Mouse (Mus musculus) heart, postnatal 10 days (tissue): ENCODE data around the gene Spats2l. TPM values are rescaled to one million over a fixed set of nuclear protein-coding genes. Genes with fewer than 3 reads are reported as not detected.

Experiments
- DNase-seq, 2 experiments: peaks; one replicate each; pipeline ENCODE4 v3.0.0; 2021
- intact Hi-C: fragments of 180-260 bp; cut with DNase I; formaldehyde crosslinking; loops from one replicate; pipeline ENCODE4 v1.15.1; 2025
- total RNA-seq, 2 experiments: library from RNA; stranded (reverse); gene quantifications; 2 replicates each; pipeline ENCODE4 v1.2.3; 2021

The Spats2l gene
- 10 to 100 TPM; 21.3 to 25.2 TPM for total RNA-seq

GRCm38 (mm10) chr1:57774001-57774667 is at the start of gene Spats2l:
Gene Spats2l (plus strand): TSS chr1:57774162.
- DNase-seq = peak; percentile 48 to 63
- intact Hi-C loops = loop anchor here (2.0 to 5.0 kb wide), 2 partner anchors 78 to 345 kb away; no protein-coding TSS in a partner anchor

GRCm38 (mm10) chr1:57725268-57725667 is 48.7 kb upstream of the Spats2l start:
- no peak for DNase-seq
- intact Hi-C loops = no loop called here

GRCm38 (mm10) chr1:57735877-57736276 is 38.1 kb upstream of the Spats2l start:
- DNase-seq = peak in 1 of 2 experiments; percentile 4
- intact Hi-C loops = no loop called here

GRCm38 (mm10) chr1:57741740-57742139 is 32.2 kb upstream of the Spats2l start:
- intact Hi-C loops = no loop called here
- peak; percentile 6 to 7 for DNase-seq

GRCm38 (mm10) chr1:57742266-57742665 is 31.7 kb upstream of the Spats2l start:
- intact Hi-C loops = no loop called here

GRCm38 (mm10) chr1:57751781-57752180 is 22.2 kb upstream of the Spats2l start:
- intact Hi-C loops = no loop called here
- DNase-seq = no peak

More at GRCm38 (mm10) chr1:57742266-57742665, 31.7 kb upstream of the Spats2l start:
- no peak for DNase-seq

GRCm38 (mm10) chr1:57766396-57766795 is 7.6 kb upstream of the Spats2l start:
- intact Hi-C loops = no loop called here
- DNase-seq = no peak

GRCm38 (mm10) chr1:57773326-57773725 is 636 bp upstream of the Spats2l start:
- no peak for DNase-seq
- intact Hi-C loops = loop anchor here (5.0 kb wide), 1 partner anchor 79 kb away; no protein-coding TSS in a partner anchor

GRCm38 (mm10) chr1:57774668-57775495 is 920 bp downstream of the Spats2l start:
- intact Hi-C loops = loop anchor here (2.0 to 5.0 kb wide), 3 partner anchors 77 to 346 kb away; no protein-coding TSS in a partner anchor
- DNase-seq = peak; percentile 79 to 84

GRCm38 (mm10) chr1:57775496-57775790 is 1.5 kb downstream of the Spats2l start:
- no peak for DNase-seq
- intact Hi-C loops = loop anchor here (2.0 to 5.0 kb wide), 2 partner anchors 172 to 347 kb away; no protein-coding TSS in a partner anchor

- intact Hi-C loops = loop anchor here (5.0 kb wide), 1 partner anchor 171 kb away; no protein-coding TSS in a partner anchor
These were observed 2.8 kb downstream of the Spats2l start for GRCm38 (mm10) chr1:57776671-57777281.

GRCm38 (mm10) chr1:57784300-57784699 is 10.3 kb downstream of the Spats2l start:
- intact Hi-C loops = no loop called here

More at GRCm38 (mm10) chr1:57776671-57777281, 2.8 kb downstream of the Spats2l start:
- no peak for DNase-seq

GRCm38 (mm10) chr1:57789831-57790230 is 15.9 kb downstream of the Spats2l start:
- intact Hi-C loops = no loop called here
- DNase-seq = no peak

More at GRCm38 (mm10) chr1:57784300-57784699, 10.3 kb downstream of the Spats2l start:
- no peak for DNase-seq

GRCm38 (mm10) chr1:57792212-57792611 is 18.2 kb downstream of the Spats2l start:
- DNase-seq = peak; percentile 44 to 47
- intact Hi-C loops = no loop called here

- intact Hi-C loops = no loop called here
- DNase-seq = no peak
These were observed 21.9 kb downstream of the Spats2l start for GRCm38 (mm10) chr1:57795838-57796237.

- intact Hi-C loops = no loop called here
- DNase-seq = no peak
These were observed 25.4 kb downstream of the Spats2l start for GRCm38 (mm10) chr1:57799398-57799797.

GRCm38 (mm10) chr1:57800846-57801245 is 26.9 kb downstream of the Spats2l start:
- intact Hi-C loops = no loop called here
- no peak for DNase-seq

GRCm38 (mm10) chr1:57806126-57806525 is 32.2 kb downstream of the Spats2l start:
- DNase-seq = no peak
- intact Hi-C loops = no loop called here

GRCm38 (mm10) chr1:57807882-57808281 is 33.9 kb downstream of the Spats2l start:
- no peak for DNase-seq
- intact Hi-C loops = no loop called here

GRCm38 (mm10) chr1:57810221-57810620 is 36.3 kb downstream of the Spats2l start:
- no peak for DNase-seq
- intact Hi-C loops = no loop called here

- no peak for DNase-seq
- intact Hi-C loops = no loop called here
These were observed 43.1 kb downstream of the Spats2l start for GRCm38 (mm10) chr1:57817103-57817502.
